Mouse (Mus musculus) G1E (cell line): Measurements from ENCODE around the gene Tex10.

Source experiments
- CTCF ChIP-seq: IDR thresholded peaks from 2 replicates; pipeline ENCODE4 v1.5.1; 2012; ENCODE audit warnings: low read depth, low read length, inconsistent platforms, mixed read lengths
- GATA1 ChIP-seq: IDR thresholded peaks from 2 replicates; pipeline ENCODE4 v1.6.1; 2012; ENCODE audit warnings: borderline replicate concordance, low read length, inconsistent platforms, mixed read lengths
- POLR2AphosphoS5 ChIP-seq: IDR thresholded peaks from 2 replicates; pipeline ENCODE4 v1.6.1; 2012; ENCODE audit warnings: low read depth, low read length, inconsistent platforms; ENCODE audit not compliant: insufficient replicate concordance
- TAL1 ChIP-seq: conservative IDR thresholded peaks from 2 replicates; pipeline ENCODE4 v1.6.1; 2012; ENCODE audit warnings: low read depth, low read length, inconsistent platforms, mixed read lengths

DNA sequence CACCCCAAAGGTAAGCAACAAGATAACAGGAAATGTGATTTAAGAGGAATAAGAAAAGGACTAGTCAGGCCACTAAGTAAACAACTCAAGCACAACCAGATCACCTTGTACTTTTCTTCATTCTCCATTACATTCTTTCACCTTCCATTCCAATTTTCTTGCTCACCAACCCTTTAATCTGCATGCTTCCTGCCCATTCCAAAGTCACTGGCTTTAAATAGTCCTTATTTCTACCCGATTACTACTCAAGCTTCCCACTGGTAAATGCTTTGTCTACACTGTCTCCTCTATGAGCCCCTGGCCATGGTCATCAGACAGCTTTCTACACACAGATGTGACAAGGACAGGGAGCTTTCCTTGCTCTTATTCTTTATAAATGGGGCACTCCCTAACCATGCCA, 2.3 kb downstream of the Tex10 start:
- TF ChIP-seq CTCF (no peak), GATA1 (no peak), TAL1 (no peak), POLR2AphosphoS5 (no peak)
